Mouse (Mus musculus) 3T3-L1 (cell line): ENCODE results near the gene Dffb.
A peak's percentile ranks its signal among the peaks of the same experiment; 100 is the strongest.
"Not testable (repeated sequence)": the region's sequence is repeated elsewhere in the genome, so short reads cannot be mapped to it uniquely, and the experiment has no call there.

Source experiments
- DNase-seq: peaks from one replicate; pipeline ENCODE4 v3.0.0-alpha.2; 2015; ENCODE audit warnings: low read depth, low spot score

Dffb gene

DNA sequence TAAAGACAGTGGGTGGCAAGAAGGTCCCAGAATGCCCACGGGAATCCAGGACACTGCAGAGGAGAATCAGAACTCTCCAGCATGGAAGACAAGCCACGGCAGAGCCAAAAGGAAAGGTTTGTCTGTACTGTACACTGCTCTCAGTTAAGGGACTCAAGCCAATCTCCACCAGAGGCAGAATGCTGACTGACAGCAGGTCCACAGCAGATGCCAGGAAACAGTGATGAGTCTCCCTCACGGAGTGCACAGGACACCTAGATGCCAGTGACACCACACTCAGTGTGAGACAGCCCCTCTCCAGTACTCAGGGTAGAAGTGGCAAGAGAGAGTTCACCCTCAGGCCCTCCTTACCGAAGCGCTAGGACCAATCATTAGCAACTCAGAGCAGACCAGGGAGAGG lies 8.3 kb downstream of the Dffb start:
- no peak for DNase-seq

DNA sequence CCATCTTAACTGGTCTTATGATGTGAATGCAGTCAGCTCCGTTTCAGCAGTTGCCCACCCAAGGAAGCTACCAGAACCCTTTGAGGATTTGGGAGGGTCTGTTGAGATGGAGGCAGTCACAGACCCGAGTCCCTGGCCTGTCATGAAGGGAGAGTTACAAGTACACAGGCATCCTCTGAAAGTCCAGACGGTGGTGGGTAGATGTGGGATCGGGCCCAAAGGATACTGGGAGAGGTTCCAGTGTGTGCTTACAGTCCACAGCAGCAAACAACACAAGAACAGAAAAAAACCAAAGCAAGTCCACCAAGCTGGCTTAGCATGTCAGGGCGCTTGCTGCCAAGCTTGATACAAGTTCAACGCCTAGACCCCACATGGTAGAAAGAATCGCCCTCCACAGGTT lies 12.3 kb downstream of the Dffb start:
- no peak for DNase-seq

DNA sequence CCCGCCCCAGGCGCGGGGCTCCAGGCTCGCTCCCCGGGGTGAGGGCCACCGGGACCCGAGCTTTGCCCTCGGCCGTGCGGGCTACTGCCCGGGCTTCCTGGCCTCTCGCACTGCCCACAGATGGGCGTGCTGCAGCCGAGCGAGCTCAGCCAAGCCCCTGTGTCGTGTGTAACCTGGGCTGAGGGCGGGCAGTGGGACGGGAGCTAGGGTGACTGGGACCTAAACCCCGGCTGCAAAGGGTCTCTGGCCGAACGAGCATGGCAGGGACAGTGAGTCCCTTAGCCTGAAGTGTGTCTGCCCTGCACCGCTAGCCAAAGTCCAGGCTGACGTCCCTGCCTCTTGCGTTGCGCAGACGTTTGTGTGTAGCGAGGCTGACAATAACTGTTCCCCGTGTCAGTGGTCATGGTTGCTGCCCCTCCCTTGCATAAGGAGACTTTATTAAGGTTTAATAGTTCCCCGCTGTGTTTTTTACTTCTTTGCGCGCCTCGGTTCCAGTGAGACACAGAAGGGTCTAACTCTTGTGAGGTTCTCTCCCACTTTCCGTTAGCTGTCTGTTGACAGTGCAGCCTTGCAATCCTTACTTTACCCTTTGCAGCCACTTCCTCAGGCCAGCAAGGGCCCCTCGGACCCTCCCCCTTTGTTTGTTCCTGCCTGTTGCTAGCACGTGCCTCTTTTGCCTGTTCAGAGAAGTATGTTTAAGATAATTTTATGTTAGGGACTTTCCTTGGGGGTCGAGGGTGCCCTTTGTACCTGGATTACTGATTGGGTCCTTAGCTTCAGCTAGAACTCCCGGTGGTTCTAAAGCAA lies 17.3 kb downstream of the Dffb start:
- DNase-seq: peak; percentile 54

DNA sequence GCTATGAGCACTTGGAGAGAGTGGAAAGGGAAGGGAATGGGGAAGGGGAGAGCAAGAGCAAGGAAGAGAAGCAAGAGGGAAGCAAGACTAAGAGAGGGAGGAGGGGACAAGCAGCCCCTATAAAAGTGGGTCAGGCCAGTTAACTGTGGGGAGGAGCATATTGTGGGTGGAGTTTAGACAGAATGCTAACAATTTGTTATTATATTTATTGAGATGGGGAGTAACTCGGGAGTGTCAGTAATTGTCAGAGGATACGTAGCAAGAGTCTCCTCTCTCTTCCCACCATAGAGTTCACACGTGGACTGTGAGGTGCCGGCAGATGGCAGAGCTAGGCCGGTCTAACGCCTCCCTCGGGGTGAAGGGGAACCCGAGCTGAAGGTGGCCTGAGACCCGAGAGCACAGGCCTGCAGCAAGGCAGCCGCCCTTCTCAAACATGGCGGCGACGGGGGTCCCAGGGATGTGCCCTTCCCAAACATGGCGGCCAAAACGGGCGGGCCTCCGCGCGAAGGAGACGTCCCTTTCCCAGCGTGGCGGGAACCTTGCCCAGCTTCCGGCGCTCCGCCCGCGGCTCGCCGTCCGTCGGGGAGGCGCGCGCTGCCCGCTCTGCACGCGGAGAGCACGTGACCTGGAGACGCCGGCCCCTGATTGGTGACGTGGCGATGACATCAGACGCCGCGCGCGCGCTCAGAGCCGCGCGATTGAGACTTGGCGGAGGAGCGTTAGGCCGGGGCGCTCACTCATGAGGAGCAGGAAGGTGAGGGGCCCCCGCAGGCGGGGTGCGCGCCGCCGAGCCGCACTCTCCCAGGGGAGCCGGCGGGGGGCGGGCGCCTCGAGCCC lies 18.1 kb downstream of the Dffb start, which contains the start of gene A430005L14Rik:
TSS of gene A430005L14Rik (plus strand) at position 669 of the 837 bp plus-strand sequence.
- DNase-seq: peak; percentile 92

GRCm38 (mm10) chr4:153955651-153956050 lies 19.3 kb downstream of the Dffb start:
- no peak for DNase-seq

DNA sequence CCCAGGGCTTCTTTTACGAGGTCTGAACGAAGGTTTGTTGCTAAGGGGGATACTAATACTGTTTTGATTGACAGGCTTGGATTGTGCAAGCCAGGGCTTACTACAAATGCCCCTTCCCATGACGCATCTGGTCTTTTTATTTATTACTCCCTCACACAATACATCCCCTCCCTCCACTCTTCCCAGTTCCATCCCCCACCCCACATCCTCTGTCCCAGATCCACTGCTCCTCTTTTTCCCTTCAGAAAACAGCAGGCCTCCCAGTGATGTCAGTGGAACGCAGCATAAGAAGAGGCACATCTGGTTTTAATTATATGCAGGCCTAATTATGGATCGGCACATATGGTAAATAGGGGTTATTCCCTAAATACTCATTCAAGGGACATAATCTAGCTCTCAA lies 23.2 kb downstream of the Dffb start:
- no peak for DNase-seq

- no peak for DNase-seq
These were observed 23.8 kb downstream of the Dffb start for GRCm38 (mm10) chr4:153951150-153951549.

GRCm38 (mm10) chr4:153950372-153950771 lies 24.6 kb downstream of the Dffb start:
- peak; percentile 59 for DNase-seq

DNA sequence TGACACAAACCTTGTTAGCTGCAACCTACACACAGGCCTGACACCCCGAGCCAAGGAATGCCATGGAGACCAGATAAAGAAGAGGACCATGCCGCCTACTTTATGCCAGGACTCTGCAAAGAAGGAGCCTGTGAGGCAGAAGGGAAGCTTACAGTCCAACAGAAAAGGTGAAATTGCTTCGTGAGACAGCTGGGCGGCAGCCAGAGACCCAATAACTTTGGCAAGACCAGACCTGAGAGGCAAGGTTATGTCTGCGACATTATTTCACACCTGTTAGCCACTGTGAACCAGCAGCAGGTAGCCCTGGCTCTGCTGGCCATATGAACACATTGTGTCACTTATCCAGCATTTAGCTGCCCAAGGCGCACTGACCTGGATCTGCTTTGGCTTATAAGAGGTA lies 29.2 kb downstream of the Dffb start:
- no peak for DNase-seq

DNA sequence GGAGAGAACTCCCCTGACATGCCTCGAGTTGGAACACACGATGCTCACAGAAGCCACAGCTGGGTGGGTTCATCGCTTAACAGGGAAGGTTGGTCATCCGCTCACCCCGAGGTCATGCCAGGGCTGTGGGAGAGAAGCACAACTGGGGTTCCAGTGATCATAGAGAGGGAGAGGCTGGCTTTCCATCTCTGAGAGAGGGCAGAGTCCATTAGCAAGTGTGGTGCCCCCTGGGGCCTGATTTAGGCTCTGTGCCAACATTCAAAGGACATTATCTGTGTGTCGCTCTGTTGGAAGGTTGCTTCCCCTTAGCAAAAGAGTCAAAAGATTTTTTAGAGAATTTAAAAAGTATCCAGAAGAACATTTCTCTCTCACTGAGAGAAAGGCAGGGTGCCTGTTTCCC lies 30.7 kb downstream of the Dffb start:
- no peak for DNase-seq

DNA sequence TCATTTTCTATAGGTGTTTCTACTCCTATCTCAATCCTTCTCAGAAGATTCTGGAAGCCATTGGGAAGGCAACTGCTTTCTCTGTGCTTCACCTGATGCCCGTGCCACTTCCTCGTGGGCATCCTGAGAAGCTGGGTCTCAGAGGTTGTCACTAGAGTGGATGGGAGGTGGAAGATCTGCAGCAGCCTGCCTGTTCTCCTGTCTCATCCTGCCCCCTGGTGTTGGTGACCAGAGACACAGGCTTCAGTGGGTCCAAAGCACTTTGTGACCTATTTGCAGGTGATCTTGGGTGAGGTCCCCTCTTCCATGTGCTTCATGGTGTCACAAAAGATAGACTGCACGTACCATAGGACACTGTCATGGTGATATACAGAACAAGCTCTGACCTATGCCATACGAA lies 31.7 kb downstream of the Dffb start:
- DNase-seq: peak; percentile 41

- no peak for DNase-seq
These were observed 45.0 kb downstream of the Dffb start for GRCm38 (mm10) chr4:153929921-153930320.

GRCm38 (mm10) chr4:153929425-153929824 lies 45.5 kb downstream of the Dffb start:
- DNase-seq: no peak

GRCm38 (mm10) chr4:153928772-153929299 lies 46.1 kb downstream of the Dffb start:
- no peak for DNase-seq

GRCm38 (mm10) chr4:153922090-153922489 lies 52.8 kb downstream of the Dffb start:
- DNase-seq: not testable (repeated sequence)

DNA sequence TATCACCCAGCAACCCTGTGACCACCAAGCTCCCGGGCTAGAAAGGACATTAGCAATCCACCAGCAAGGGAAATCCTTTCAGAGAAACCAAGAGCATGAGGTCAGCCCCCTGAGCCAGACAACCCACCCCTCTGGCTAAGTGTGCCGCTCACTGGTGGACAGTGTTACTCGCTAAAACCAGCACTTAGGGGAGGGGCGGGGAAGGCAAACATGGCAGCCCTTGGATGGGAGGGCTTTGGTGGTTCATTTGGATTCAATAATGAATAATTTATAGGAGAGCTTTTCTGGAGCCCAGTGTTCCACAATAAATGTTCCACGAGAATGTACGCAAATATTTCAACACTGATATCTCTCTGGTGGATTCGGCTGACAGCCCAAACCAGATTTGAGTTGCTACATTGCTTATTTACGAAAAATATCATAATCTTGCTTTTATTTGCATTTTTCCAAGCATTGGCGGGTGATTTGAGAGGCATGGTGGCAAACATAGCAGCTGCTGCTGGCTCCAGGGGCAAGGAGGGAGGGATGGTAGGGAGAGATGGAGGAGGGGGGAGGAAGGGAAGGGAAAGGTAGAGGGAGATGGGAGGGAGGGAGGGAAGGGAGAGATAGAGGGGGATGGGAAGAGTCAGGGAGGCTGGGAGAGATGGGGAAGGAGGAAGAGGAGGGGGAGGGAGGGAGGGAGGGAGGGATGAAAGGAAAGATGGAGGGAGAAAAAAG lies 54.3 kb downstream of the Dffb start:
- no peak for DNase-seq

DNA sequence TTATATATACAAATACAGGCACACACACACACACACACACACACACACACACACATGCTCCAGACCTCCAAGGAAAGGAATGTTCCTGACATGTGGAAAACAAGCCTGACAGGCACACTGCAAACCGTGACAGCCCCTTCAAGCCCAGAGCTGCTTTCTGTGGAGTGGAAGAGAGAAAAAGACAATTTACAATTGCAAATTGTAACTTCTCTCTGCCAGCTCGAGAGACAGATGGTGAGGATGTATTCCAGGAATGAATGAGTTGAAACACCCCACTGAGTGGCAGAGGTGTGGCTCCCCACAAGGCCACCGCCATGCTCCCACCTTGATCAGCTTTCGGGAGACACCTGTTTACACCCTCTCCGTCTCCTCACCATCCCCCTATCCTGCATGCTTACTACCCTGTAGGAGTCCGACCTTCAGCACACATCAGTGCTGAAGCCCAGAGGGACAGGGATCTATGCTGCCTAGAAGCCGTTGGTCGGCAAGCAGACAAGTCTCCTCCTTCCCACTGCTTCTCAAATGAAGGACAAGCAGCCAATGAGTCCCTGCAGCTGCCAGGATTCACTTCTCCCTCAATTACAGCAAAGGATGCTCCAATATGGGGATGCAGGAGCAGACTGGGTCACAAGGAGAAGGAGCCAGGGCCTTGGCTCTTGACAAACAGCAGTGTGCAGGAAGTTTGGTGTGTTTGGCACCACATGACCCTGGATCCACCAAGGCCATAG lies 57.0 kb downstream of the Dffb start:
- no peak for DNase-seq
